Mouse (Mus musculus): Measurements from ENCODE around the gene Sstr4. TPM values are rescaled to one million over a fixed set of nuclear protein-coding genes. Genes with fewer than 3 reads are reported as not detected.
A peak's percentile ranks its signal among the peaks of the same experiment; 100 is the strongest.

Gene Sstr4
- total RNA-seq, 2 experiments from 2014 or later, result 19.7 to 21.2 TPM

DNA sequence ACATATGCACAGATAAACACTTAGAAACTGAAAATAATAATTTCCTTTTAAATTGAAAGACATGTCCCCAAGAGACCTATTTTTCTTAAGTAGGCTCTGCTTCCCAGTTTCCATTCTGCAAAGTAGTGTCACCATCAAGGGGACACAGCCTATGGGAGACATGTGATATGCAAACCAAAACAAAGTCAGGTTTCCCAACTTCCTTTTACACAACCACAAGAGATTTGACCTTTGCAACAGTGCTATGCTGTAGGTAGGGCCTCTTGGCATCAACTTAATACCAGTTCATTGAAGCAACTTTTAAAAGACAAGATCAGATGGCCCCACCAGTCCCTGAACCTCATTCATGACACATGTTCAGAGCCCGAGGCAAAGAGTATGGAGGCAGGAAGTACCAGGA, 2.0 kb upstream of the Sstr4 start:
- DNase-seq, result no peak
- intact Hi-C loops (cut with DNase I), result no loop called here

DNA sequence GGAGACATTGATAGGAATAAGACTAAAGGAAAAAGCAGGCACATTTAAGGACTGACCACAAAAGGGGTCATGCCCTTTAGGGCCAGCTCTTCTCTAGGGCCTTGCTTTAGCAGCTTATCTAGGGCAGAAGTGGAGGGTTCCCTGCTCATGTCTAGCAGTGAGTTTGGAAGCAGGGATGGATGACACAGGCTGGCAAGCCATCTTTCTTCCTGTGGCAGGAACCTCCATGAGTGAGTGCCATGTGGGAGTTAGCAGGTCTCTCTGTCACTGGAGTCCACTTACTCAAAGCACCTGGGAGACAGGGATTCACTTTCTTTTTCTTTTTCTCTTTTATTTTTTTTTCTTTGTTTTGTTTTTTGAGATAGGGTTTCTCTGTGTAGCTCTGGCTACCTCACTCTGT, 1.3 kb upstream of the Sstr4 start:
- intact Hi-C loops (cut with DNase I), result no loop called here
- DNase-seq, result no peak

- DNase-seq, result no peak
Observed at GRCm38 (mm10) chr2:148396209-148396608, 1.1 kb downstream of the Sstr4 start.

GRCm38 (mm10) chr2:148397015-148397783, 2.1 kb downstream of the Sstr4 start:
- DNase-seq, result no peak
- intact Hi-C loops (cut with DNase I), result no loop called here

More at GRCm38 (mm10) chr2:148396209-148396608, 1.1 kb downstream of the Sstr4 start:
- intact Hi-C loops (cut with DNase I), result no loop called here

- DNase-seq, result no peak
- intact Hi-C loops (cut with DNase I), result no loop called here
Observed at GRCm38 (mm10) chr2:148397784-148398100, 2.6 kb downstream of the Sstr4 start.

GRCm38 (mm10) chr2:148398901-148399685, 3.9 kb downstream of the Sstr4 start:
- intact Hi-C loops (cut with DNase I), result no loop called here
- DNase-seq, result no peak

- no peak for DNase-seq
- intact Hi-C loops (cut with DNase I), result loop anchor here (10.0 kb wide), 2 partner anchors 173 to 253 kb away; no protein-coding TSS in a partner anchor
Observed at GRCm38 (mm10) chr2:148402227-148402626, 7.1 kb downstream of the Sstr4 start.

DNA sequence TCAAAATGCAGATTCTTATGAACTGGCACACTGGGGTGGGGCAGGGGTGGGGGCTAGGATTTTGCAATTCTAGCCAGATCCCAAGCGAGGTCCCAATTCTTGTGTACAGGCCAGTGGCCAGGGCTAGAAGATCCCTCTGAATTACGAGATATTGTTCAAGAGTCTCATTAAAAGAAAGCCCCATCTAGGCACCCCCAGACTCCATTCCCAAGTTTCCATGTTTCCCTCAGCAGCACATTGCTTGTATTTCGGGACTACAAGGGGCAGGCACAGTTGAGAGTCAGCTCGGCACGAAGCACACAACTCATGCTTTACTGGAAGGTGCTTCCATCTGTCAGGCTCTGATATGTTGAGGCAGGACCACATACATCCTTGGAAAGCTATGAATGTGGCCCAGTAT, 9.8 kb downstream of the Sstr4 start:
- intact Hi-C loops (cut with DNase I), result loop anchor here (5.0 to 10.0 kb wide), 3 partner anchors 170 to 283 kb away; no protein-coding TSS in a partner anchor
- DNase-seq, result no peak

- DNase-seq, result no peak
- intact Hi-C loops (cut with DNase I), result loop anchor here (5.0 to 10.0 kb wide), 3 partner anchors 168 to 284 kb away; no protein-coding TSS in a partner anchor
Observed at GRCm38 (mm10) chr2:148406160-148406970, 11.2 kb downstream of the Sstr4 start.

- intact Hi-C loops (cut with DNase I), result loop anchor here (5.0 to 10.0 kb wide), 3 partner anchors 168 to 285 kb away; no protein-coding TSS in a partner anchor
- no peak for DNase-seq
Observed at GRCm38 (mm10) chr2:148406971-148407869, 12.1 kb downstream of the Sstr4 start.

DNA sequence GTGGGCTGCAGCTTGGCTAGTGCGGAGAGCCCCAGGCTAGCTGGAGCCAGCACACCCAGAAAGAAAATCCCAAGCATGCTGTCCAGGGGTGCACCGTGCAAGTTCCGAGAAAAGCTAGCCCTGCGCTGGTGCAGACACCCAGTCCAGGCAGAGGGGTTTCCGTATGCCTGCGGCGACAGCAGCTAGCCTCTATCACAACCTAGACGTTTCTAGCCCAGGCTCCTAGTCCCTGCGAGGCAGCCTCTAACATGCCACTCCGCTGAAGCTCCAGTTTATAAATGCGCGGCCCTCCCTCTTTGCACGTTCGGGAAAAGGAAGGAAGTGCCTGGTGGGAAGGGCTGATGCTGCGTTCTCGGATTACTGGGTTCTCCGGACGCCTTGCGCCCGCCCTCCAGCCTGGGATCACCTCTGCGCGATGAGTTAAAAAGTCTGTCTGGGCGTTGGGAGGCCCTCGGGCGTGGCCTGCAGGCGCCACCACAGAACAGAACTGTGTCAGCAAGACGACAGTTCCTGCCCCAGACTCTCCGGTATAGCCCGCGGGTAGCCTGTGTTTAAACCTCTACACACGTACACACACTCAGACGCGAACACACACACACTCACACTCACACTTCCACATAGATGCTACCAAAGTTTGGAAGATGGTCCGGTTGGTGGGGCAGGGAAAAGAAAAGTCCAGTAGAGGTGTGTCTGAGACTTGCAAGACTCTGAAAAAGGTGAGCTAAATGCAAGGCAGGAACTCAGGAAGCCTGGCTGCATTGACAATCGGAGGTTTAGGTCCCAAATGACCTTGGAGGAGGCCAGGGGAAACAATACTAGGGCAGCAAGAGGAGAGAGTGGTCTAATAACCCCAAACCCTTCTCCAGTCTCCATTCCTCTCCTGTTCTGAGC, 13.0 kb downstream of the Sstr4 start, which contains the start of gene Thbd:
Gene Thbd, minus strand, starts transcription at position 319 of the 891 bp plus-strand sequence.
- intact Hi-C loops (cut with DNase I), result loop anchor here (5.0 to 10.0 kb wide), 3 partner anchors 167 to 286 kb away; no protein-coding TSS in a partner anchor
- DNase-seq, result no peak

- DNase-seq, result no peak
- intact Hi-C loops (cut with DNase I), result loop anchor here (5.0 to 10.0 kb wide), 3 partner anchors 166 to 286 kb away; no protein-coding TSS in a partner anchor
Observed at GRCm38 (mm10) chr2:148408761-148409120, 13.6 kb downstream of the Sstr4 start.

DNA sequence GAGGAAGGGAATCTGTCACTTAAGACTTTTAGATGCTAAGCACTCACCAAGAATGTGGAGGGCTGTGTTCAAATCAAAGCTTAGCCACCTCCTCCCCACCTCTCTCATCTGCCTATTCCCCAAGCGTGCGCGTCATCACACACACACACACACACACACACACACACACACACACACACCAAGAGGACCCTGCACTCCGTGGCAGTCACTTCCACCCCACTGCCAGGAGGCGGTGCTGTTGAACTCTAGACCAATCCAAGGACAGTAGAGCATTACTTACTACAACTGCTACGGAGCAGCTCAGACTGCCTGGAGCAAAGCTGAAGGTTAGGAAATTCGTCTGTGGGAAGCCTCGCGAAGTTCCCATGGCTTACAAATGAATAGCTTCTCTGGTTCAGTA, 14.0 kb downstream of the Sstr4 start:
- intact Hi-C loops (cut with DNase I), result loop anchor here (5.0 to 10.0 kb wide), 3 partner anchors 166 to 287 kb away; no protein-coding TSS in a partner anchor
- DNase-seq, result peak; percentile 74

GRCm38 (mm10) chr2:148409821-148410220, 14.7 kb downstream of the Sstr4 start:
- no peak for DNase-seq
- intact Hi-C loops (cut with DNase I), result loop anchor here (5.0 to 10.0 kb wide), 3 partner anchors 165 to 288 kb away; no protein-coding TSS in a partner anchor

- DNase-seq, result no peak
- intact Hi-C loops (cut with DNase I), result no loop called here
Observed at GRCm38 (mm10) chr2:148419151-148419550, 24.0 kb downstream of the Sstr4 start.

DNA sequence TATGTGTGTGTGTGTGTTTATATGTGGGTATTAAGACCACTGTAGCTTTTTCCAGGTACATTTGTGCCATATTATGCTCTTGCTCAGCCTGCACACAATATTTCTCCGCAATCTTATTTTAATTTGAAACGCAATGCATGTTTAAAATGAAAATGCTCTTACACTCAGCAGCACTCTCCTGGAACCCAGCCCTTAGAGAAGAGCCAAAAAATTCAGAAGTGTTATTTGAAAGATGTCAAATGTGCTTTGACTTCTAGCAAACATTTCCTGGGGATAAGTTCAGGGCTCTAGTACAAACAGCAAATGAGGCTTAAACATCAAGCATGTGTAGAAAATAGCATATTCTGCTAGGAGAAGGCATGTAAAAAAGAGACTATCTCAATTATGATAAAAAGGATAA, 24.6 kb downstream of the Sstr4 start:
- intact Hi-C loops (cut with DNase I), result no loop called here
- no peak for DNase-seq

DNA sequence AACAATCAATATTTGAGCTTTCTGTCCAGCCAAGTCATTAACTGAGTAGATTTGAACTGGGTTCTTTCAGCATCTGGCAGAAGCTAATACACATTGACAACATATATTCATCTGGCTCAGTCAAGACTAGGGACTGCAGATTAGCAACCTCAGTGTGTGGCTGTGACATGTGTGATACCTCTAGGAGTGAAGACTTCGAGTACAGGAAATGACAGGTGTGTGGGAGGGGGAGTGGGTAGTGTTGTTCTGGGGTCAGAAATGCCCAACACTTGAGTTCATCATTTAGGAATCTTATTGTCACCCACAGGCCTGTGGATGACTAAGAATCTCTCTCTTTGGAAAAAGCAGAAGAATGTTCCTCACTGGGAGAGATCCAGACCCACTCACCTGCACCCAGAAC, 26.0 kb downstream of the Sstr4 start:
- DNase-seq, result no peak
- intact Hi-C loops (cut with DNase I), result no loop called here

DNA sequence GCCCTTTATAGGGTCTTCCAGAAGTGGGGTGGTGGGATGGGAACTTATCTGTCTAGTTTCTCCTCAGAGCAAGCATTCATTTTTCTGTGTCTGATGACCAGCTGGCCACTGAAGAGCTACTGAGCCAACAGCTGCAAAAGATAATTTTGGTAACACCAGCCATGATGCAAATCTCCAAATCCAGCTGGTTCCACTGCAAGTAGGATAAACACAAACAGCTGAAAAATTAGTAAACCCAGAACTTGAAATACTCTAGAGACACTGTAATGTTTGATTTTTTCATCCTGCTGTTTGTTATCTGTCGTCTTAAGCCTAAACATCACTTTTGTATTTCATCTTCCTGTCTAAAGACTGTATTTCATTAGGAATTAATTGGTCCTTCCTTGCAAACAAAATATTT, 26.6 kb downstream of the Sstr4 start:
- no peak for DNase-seq
- intact Hi-C loops (cut with DNase I), result no loop called here
